Mouse (Mus musculus) mouse embryonic stem cell (cell line): Measurements from ENCODE around the gene Gm49366.
"Not testable (repeated sequence)": the region's sequence is repeated elsewhere in the genome, so short reads cannot be mapped to it uniquely, and the experiment has no call there.

Source experiments
- in situ Hi-C, 2 experiments: fragments of 300-500 bp; cut with MboI; formaldehyde crosslinking; loops; 1 replicate in 1 of 2; 3 replicates in 1 of 2; pipeline ENCODE4 v1.14.3; 2019 to 2020; ENCODE audit warnings: low sequenced_read_pairs in 2 of 2, low pct_unique_long_range_greater_than_20kb in 1 of 2, mixed read lengths in 1 of 2; ENCODE audit not compliant: unreplicated experiment in 1 of 2

Gm49366 gene

DNA sequence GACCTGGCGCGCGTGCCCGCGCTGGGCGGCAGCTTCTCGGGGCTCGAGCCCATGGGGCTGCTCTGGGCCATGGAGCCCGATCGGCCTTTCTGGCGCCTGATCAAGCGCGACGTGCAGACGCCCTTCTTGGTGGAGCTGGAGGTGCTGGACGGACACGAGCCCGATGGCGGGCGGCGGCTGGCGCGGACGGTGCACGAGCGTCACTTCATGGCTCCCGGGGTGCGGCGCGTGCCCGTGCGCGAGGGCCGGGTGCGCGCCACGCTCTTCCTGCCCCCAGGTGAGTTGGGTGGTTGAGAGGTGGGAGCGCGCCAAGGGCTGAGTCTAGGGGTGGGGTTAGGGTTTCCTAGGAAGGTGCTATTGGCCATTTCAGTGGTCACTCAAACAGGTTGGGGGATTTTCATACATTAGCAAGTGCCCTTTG lies at the start of gene Gm49366:
Gene Gm49366 (plus strand): TSS at position 245 of the 421 bp plus-strand sequence.
- in situ Hi-C loops: not testable (repeated sequence)

DNA sequence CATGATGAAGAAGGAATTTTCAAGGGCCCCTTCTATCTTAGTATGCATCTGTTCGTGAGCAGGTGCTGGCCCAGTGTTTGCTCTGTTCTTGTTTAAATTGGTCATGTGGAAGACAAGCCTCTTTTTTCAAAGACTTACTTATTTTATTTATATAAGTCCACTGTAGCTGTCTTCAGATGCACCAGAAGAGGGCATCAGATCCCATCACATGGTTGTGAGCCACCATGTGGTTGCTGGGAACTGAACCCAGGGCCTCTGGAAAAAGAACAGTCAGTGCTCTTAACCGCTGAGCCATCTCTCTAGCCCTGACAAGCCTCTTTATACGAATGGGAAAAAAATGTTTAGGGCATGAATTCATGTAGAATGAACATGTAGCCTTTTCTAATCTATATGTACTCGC lies 49.4 kb upstream of the Gm49366 start:
- in situ Hi-C loops: loop anchor here (10.0 to 25.0 kb wide), 2 partner anchors 55 to 273 kb away; no protein-coding TSS in a partner anchor

DNA sequence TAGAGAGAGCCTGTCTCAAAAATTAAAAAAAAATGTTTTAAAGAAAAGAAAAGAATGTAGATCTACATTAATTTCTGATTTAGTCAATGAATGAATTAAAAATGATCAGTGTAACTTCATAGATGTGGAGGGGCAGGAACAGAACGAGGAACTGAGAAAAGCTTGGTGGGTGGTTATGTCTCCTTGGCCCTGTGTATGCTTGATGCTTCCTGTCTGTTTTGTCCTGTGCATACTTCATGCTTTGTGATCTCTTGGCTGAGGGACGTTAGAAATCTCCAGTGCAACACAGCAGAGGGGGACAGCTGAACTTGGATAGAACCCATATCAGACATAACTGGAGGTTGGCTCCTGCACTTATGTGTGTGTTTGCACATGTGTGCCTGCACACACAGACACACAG lies 41.5 kb upstream of the Gm49366 start:
- in situ Hi-C loops: loop anchor here in 1 of 2 experiments (25.0 kb wide), 1 partner anchor 265 kb away; no protein-coding TSS in a partner anchor

DNA sequence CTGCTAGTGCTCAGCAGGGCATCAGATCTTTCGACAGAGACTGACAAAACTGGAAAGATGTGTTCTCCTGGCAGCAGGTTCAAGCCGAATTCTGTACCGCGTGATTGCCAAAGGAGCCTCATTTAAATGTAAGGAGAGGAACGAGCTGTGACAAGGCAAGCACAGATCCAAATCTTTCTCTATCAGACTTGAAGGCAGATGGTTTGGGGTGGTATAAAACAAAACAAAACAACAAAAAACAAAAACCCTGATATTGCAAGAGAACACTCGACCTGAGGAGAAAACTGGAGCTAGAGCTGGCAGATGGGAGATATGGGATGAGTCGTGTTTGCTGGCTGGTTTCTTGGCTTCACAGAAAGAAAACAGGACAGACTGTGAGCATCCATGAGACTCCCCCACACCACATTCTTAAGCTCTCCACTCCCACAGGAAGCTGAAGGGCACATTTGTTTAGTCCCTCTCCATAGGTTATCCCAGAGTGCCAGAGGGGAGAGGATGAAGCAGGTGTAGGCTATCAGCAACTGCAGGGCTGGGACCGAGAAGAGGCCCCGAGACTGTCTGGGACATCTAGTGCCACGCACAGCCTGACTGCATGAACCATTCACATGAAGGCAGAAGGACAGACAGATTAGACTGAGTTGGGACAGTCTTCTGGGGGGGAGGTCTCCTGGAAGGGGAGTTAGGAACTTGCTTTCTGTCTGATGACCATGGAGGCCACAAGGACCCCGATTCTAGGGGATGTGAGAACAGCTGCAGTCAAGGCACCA lies 40.2 kb upstream of the Gm49366 start:
- in situ Hi-C loops: loop anchor here in 1 of 2 experiments (25.0 kb wide), 1 partner anchor 264 kb away; no protein-coding TSS in a partner anchor

DNA sequence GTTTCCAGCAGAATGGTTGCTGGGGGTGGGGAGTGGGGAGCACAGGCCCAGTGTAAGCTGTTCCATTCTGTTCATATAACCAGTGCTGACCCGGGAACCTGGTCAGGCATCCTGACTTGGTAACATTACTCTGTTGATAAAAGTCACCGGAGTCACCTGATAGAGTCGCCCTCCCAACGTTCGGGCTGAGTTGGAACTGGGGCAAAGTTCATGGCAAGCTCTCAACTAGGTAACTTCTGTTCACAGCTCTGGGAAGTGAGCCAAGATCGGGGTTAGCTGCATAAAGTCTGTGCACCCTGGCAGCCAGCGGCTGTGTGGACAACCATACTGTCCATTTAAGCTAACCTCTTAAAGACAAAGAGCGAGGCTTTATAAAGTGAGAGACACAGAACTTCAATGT lies 39.5 kb upstream of the Gm49366 start:
- in situ Hi-C loops: loop anchor here in 1 of 2 experiments (25.0 kb wide), 1 partner anchor 263 kb away; no protein-coding TSS in a partner anchor

DNA sequence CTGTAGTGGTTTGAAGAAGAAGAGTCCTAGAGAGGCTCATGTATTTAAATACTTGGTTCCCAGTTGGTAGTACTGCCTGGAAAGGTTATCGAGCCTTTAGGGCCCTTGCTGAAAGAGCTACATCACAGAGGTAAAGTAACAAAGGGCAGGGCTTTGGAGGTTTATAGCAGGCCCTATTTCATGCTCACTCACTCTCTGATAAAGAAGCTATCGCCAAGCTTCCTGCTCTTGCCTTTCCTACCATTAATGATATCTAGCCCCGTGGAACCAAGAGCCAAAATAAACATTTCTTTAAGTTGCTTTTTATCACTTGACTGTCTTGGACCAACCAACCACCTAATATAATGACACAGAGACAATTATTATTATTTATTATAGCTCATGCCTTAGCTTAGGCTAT lies 38.3 kb upstream of the Gm49366 start:
- in situ Hi-C loops: no loop called here

DNA sequence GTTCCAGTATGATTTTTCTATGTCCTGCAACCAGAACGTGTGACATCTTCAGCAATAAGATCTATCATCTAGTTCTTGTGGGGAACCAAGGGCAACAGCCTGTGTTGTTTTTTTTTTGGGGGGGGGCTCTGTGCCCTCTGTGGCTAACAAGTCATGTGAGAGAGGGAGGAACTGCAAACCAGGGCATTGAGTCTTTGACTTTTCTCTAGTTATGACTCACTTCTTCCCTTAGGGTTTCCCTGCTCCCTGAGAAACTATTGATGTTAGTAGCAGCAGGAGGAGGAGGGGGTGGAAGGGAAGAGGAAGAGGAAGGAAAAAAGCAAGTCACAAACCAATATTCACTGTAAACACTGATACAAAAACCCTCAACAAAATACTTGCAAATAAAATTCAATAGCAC lies 34.9 kb upstream of the Gm49366 start:
- in situ Hi-C loops: no loop called here

DNA sequence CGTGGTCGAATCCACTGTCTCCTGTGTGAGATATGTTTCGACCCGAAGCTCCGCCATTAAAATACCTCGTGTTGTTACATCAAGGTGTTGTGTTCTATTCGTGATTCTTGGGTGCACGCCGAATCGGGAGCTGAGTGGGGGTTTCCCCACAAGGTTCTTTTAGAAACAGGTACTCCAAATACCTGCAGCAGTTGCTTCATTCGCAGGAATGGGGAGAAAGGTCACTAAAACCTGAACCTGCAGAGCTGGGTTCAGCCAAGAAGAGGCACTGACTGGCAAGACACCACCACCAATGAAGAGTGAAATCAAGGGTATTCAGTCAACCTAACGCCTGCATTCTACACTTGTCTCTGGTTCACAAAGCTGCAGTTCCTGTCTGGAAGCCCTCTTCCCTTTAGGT lies 30.5 kb upstream of the Gm49366 start:
- in situ Hi-C loops: no loop called here

DNA sequence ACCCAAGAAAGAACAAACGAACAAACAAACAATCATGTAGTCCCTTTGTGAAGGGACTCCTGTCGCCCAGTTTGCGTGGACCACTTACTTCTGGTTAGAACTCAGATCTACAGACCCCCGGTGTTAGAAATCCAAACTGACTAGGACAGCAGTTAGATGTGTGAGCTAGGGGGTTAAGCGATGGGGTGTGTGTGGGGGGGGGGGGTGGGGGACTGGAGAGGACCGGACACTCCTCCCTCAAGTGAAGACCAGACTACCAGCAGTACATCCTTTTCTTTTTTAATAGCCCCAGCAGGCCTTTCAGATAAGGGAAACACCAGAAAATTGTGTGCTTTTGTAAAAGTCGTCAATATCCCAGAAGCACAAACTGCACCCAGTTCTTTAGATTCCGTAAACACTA lies 30.0 kb upstream of the Gm49366 start:
- in situ Hi-C loops: no loop called here

DNA sequence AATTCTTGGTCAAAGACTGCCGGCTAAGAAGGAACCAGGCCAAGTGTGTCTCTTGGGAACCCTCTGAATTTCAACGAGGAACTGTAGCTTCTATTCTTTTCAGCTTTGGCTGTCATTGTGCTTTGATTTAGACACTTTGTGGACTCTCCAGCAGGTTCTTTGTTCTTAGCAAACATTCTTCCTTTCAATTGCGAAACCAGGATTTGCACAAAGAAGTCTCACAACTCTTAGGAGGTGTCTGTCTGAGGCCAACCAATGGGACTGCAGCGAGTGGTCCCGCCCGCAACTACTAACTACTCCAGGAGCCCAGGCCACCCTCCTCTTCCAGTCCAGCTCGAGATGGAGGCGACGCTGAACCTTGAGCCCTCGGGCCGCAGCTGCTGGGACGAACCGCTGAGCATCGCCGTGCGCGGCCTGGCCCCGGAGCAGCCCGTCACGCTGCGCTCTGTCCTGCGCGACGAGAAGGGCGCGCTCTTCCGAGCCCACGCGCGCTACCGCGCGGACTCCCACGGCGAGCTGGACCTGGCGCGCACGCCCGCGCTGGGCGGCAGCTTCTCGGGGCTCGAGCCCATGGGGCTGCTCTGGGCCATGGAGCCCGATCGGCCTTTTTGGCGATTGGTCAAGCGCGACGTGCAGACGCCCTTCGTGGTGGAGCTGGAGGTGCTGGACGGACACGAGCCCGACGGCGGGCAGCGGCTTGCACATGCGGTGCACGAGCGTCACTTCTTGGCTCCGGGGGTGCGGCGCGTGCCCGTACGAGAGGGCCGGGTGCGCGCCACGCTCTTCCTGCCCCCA lies 29.4 kb upstream of the Gm49366 start, which contains the start of gene Acot1:
Gene Acot1 (plus strand): TSS at position 320 of the 795 bp plus-strand sequence.
- in situ Hi-C loops: not testable (repeated sequence)

DNA sequence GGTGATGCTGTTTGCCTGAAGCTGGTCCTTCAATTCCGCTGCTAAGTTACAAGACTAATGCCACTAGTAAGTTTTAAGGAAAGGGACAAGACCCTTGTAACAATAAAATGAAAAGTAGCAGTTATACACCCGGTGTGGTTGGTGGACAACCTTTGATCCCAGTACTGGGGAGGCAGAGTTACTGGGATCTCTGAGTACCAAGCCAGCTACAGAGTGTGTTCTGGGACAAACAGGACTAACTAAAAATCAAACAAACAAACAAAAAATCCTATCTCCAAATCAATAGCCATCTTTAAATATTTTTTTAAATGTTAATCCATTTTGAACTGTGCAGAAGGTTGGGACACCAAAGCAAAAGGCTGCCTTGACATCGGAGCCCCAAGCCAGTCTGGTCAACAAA lies 28.5 kb upstream of the Gm49366 start:
- in situ Hi-C loops: no loop called here

DNA sequence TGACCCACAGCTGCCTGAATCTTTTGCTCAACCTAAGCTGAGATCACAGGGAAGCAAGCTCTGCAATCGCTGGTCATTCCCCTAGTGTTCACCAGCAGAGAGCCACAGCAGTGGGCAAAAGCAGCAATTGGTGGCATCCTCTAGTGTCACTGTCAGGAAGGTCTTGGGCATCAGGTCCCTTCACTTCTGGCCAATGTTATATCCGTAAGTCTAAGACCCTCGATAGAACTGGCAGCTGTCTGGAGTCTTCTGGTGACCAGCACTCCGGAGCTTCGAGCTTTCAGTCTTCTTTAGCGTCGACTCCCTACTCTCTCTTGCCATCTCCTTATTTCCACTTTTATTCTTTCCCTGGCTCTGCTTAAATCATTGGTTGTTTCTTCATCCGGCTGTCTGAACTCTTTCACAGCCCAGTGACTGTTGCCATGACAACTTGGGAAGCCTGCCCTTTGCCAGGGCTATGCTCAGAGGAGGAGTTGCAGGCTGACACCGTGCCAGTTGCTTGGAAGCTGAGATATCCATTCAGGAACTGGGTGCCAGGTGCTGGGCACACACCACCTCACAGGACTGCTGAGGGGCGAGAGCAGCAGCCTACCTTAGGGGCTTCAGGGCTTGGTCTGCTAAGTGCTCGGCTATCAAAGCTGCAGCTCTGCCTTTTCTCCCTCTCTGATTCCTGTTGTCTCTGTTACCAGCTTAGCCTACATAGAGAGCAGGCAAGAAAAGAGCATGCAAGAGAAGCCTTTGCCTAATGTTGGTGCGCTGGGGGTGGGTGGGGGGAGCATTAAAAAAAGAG lies 27.3 kb upstream of the Gm49366 start:
- in situ Hi-C loops: no loop called here

DNA sequence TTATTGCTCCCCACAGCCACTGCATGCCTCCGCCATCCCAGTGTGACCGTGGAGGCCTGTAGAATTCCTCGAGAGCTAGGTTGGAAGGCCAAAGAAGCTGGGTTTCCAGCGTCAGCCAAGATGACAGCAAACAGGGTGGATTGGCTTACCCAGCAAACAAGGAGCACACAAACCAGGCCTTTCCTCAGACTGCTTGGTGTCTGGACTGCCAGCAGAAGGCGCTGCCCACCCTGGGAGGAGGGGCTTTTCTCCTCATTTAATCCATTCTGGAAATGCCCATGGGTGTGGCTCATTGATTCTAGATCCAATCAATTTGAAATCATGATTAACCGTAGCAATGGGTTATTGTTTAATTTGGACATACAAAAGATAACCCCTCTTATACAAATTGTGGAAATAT lies 25.6 kb upstream of the Gm49366 start:
- in situ Hi-C loops: no loop called here

DNA sequence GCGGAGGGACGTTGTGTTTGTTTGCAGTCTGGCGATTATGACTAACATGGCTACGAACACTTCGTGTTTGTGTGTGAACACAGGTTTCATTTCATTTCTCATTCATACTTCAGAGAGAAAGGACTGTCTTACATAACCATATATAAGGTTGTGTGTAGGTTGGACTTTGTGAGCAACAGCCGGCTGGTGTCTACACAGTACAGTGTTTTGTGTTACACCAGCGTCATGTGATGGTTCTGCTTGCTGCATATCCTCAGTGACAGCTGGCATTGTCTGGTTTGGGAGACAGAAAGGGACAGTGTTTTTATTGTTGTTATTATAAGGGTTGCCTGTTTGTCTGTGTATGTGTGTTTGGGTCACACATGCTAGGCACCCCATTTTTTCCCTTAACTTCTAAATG lies 25.0 kb upstream of the Gm49366 start:
- in situ Hi-C loops: no loop called here

DNA sequence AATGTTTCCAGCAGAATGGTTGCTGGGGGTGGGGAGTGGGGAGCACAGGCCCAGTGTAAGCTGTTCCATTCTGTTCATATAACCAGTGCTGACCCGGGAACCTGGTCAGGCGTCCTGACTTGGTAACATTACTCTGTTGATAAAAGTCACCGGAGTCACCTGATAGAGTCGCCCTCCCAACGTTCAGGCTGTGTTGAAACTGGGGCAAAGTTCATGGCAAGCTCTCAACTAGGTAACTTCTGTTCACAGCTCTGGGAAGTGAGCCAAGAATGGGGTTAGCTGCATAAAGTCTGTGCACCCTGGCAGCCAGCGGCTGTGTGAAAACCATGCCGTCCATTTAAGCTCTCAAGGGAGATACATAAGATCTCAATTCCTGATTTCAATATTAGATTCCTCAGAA lies 18.2 kb upstream of the Gm49366 start:
- in situ Hi-C loops: not testable (repeated sequence)

DNA sequence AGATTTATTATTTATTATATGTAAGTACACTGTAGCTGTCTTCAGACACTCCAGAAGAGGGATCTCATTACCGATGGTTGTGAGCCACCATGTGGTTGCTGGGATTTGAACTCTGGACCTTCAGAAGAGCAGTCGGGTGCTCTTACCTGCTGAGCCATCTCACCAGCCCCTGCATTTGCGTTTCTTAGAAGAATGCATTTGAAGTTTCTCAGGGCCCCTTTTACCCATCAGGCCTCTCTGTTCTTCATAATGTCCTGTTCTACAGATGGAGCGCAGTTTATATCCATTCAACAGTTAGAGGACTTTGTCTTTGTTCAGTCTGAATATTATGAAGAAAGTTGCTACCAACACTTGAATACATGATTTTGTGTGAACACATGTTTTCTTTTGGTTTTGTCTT lies 16.5 kb upstream of the Gm49366 start:
- in situ Hi-C loops: not testable (repeated sequence)

DNA sequence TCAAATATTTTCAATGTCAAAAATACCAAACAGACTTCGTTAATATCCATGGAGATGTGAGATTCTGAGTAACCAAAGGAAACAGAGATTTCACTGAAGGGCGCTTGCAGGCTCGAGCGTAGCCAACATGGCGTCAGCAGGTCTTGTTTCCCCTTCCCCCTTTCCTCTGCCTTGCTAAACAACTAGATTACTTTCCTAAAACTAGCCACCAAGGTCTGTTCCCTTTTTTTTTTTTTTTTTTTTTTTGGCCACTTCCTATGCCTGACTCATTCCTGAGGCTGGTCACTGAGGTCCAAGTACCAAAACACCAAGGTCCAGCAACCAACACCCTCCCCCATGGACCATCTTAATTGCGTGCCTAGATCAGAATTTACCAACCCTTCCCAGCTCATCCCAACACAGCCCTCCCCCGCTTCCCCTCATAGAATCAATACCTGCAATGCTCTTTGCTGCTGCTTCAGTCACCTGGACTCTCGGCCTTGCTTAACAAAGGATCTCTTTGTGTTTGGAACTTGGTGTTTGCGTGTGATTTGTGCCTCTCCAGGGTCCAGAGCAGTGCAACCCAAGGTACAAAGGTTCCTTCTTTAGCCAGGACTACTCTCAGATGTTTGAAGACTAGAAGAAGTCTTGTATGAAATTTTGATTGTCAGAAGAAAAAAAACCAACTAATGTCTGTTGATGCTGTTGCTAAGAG lies 15.5 kb upstream of the Gm49366 start:
- in situ Hi-C loops: no loop called here

DNA sequence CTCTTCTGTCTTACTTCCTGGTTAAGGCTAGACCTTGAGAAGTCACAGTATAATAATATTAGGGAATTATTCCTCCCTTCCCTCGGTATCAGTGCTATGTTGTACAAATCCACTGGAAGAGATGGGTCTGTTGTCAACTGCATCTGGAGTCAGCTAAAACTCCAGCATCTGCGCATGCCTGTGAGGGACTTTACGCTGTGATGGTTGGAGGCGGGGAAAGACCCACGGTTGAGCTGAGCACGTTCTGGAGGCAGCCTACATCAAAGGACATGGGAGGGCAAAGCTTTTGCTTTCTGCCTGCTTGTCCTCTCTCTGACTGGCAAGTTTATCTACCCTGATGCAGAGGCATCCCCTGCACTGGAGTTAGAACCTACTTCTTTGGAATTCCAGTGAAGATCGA lies 12.8 kb upstream of the Gm49366 start:
- in situ Hi-C loops: no loop called here
